Mouse (Mus musculus) forebrain, embryonic 13.5 days (tissue): Measurements from ENCODE around the gene Csf2rb2. TPM values are rescaled to one million over a fixed set of nuclear protein-coding genes. Genes with fewer than 3 reads are reported as not detected.
"Not testable (repeated sequence)": the region's sequence is repeated elsewhere in the genome, so short reads cannot be mapped to it uniquely, and the experiment has no call there.

ENCODE experiments used
- ATAC-seq: fragments of 200-750 bp; cut with Nextera tagmentation; 2 replicates; pipeline ENCODE4 v1.8.0; 2017
- H3K27ac ChIP-seq: fragments of 300-500 bp; sonication (generic); 2 replicates; pipeline ENCODE4 v1.5.1; 2015; ENCODE audit warnings: inconsistent platforms, mild to moderate bottlenecking, moderate library complexity
- H3K27me3 ChIP-seq: fragments of 300-500 bp; sonication (generic); 2 replicates; pipeline ENCODE4 v1.6.1; 2015; ENCODE audit warnings: mild to moderate bottlenecking, inconsistent platforms
- H3K36me3 ChIP-seq: fragments of 300-500 bp; sonication (generic); 2 replicates; pipeline ENCODE4 v1.6.1; 2015; ENCODE audit warnings: mild to moderate bottlenecking, inconsistent platforms; ENCODE audit not compliant: poor library complexity, severe bottlenecking
- H3K4me1 ChIP-seq: fragments of 300-500 bp; sonication (generic); 2 replicates; pipeline ENCODE4 v1.6.1; 2015; ENCODE audit warnings: inconsistent platforms
- H3K4me2 ChIP-seq: fragments of 300-500 bp; sonication (generic); 2 replicates; pipeline ENCODE4 v1.6.1; 2015; ENCODE audit warnings: inconsistent platforms, mild to moderate bottlenecking, moderate library complexity
- H3K4me3 ChIP-seq: fragments of 300-500 bp; sonication (generic); 2 replicates; pipeline ENCODE4 v1.5.1; 2015; ENCODE audit warnings: mild to moderate bottlenecking, inconsistent platforms
- H3K9ac ChIP-seq: fragments of 300-500 bp; sonication (generic); 2 replicates; pipeline ENCODE4 v1.6.1; 2015; ENCODE audit warnings: mild to moderate bottlenecking, inconsistent platforms
- H3K9me3 ChIP-seq: fragments of 300-500 bp; sonication (generic); replicated peaks from 2 replicates; pipeline ENCODE4 v1.6.1; 2016; ENCODE audit warnings: inconsistent platforms
- WGBS: fragments of 180-500 bp; shearing (Covaris S2); methylation state at CpG from one replicate; pipeline ENCODE4 v1.1.7; 2015; 5-methylcytosine and 5-hydroxymethylcytosine counted together
- polyA plus RNA-seq: library from polyadenylated mRNA; unstranded; fragments of >200 nt; fragmentation: Nextera tagmentation; extraction: Ambion mirVana; gene quantifications from 2 replicates; pipeline ENCODE4 v1.2.1, GENCODE M21; 2015

Csf2rb2 gene
- polyA plus RNA-seq, 1 experiment from 2014 or later, result 0.10 TPM

DNA sequence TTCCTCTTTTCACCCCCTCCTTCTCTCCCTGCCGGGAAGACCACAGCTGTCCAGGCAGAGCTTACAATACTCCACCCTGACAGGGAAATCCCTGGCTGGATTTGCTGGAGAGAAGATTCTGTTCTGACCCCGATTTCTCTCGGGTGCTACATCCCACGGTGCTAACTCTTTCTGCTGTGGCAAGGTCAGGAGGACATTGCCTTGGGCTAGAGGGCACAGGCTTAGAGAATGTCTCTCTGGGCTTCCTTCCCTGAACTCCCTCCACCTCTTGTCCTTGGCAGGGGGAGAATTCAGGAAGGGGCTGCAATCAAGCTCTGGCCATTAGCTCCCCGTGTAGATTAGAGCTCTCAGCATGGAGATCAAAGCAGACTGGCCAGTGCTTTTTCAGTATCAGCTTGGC, 4.3 kb upstream of the Csf2rb2 start:
- Histone ChIP-seq H3K27ac (no peak overlapping the region), H3K9ac (no peak overlapping the region), H3K4me1 (no peaks in the 10 kb centered on the region), H3K27me3 (no peaks in the 10 kb centered on the region), H3K4me2 (no peak overlapping the region), H3K36me3 (no peaks in the 10 kb centered on the region), H3K4me3 (no peak overlapping the region), H3K9me3 (no peaks in the 10 kb centered on the region)
- WGBS, result 38% methylated on average over 5 of the region's 5 CpGs
- no peak for ATAC-seq

DNA sequence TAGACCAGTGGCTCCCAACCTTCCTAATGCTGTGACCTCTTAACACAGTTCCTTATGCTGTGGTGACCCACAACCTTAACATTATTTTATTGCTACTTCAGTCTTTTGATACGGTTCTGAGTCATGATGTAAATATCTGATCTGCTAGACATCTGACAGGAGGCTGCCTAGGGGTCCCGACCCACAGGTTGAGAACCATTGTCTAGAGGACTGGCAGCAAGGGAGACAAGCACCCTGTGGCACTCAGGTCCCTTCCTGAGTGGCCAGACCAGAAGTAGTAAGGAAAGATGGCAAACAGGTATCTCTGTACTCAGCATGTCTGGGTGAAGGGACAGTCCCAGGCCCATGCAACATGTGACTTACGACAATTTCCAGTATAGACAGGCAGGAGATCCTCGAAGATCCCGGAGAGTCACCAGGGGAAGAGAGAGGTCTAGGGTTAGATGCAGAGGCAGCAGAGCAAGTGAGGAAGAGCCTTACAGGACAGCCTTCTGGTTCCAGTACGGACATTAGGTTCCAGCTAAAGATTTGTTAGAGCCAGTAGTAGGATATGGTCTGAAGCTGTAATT, 1.8 kb downstream of the Csf2rb2 start:
- Histone ChIP-seq H3K9me3 (no peaks in the 10 kb centered on the region), H3K4me2 (no peak overlapping the region), H3K36me3 (no peaks in the 10 kb centered on the region), H3K27ac (no peak overlapping the region), H3K9ac (no peak overlapping the region), H3K4me1 (no peaks in the 10 kb centered on the region), H3K4me3 (no peak overlapping the region), H3K27me3 (no peaks in the 10 kb centered on the region)
- 85% methylated on average over 6 of the region's 6 CpGs for WGBS
- ATAC-seq, result no peak

DNA sequence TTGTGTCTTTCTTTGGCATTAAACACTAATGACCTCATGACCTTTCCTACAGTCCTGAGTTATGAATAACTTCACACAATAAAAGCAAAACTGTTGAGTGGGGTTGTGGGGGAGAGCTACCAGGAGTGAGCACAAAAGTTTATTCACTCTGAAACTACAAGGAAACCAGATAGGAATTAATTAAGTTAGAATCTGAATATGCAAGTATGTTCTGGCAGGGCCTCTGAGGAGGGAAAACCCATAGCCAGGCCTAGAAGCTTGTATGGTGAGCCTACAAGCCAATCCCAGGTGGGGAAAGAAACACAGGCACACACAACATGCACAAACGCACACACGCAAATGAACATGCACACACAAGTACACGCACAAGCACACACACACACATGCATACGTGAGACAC, 2.8 kb downstream of the Csf2rb2 start:
- H3K27ac ChIP-seq, result no peak overlapping the region
- 97% methylated on average over 4 of the region's 4 CpGs for WGBS
- H3K4me3 ChIP-seq, result no peak overlapping the region
- H3K27me3 ChIP-seq, result no peaks in the 10 kb centered on the region
- H3K4me1 ChIP-seq, result no peaks in the 10 kb centered on the region
- no peak overlapping the region for H3K9ac ChIP-seq
- no peaks in the 10 kb centered on the region for H3K36me3 ChIP-seq
- H3K9me3 ChIP-seq, result no peaks in the 10 kb centered on the region
- H3K4me2 ChIP-seq, result no peak overlapping the region
- ATAC-seq, result no peak

DNA sequence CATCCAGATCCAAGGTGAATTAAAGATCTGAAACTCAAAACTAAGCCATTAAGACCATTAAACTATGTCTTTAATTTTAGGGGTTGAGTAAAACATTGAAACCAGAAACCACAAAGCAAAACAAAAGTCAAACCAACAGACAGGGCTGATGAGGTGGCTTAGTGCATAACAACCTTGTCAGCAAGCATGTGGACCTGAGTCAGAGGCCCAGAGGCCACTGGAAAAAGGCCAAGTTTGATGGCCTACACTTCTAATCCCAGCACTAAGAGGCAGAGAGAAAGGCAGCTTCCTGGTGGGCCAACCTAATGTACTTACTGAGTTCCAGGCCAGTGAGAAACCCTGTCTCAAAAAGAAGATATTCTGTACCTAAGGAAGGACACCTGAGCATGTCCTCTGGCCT, 4.7 kb downstream of the Csf2rb2 start:
- Histone ChIP-seq H3K4me1 (no peaks in the 10 kb centered on the region), H3K4me2 (no peak overlapping the region), H3K9ac (no peak overlapping the region), H3K27ac (no peak overlapping the region), H3K36me3 (no peaks in the 10 kb centered on the region), H3K27me3 (no peaks in the 10 kb centered on the region), H3K9me3 (no peaks in the 10 kb centered on the region), H3K4me3 (no peak overlapping the region)
- ATAC-seq, result no peak

DNA sequence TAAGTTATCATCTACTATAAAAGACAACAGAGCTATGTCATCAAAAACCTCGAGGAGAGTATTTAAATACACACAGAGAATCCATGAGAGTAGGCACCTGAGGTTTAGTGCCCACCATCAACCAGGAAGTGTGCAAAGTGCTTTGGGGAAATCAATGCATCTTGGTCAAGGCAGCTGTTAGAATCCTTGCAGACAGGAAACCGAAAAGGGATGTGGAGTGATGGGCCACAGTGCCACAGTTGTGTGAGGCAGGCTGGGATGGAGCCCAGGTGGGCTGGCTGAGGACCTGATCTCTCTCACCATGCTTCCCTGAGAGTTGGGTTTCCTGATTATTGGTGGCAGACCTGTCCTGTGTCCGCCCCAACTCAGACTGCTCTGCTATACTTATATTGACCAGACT, 5.9 kb downstream of the Csf2rb2 start:
- ATAC-seq, result no peak
- WGBS, result 72% methylated on average over 3 of the region's 3 CpGs
- Histone ChIP-seq H3K27ac (no peak overlapping the region), H3K36me3 (no peaks in the 10 kb centered on the region), H3K9ac (no peak overlapping the region), H3K4me3 (no peak overlapping the region), H3K9me3 (no peaks in the 10 kb centered on the region), H3K27me3 (no peaks in the 10 kb centered on the region), H3K4me2 (no peak overlapping the region), H3K4me1 (no peaks in the 10 kb centered on the region)

- H3K9ac ChIP-seq, result no peak overlapping the region
- 88% methylated on average over 1 of the region's 1 CpGs for WGBS
- H3K9me3 ChIP-seq, result no peaks in the 10 kb centered on the region
- H3K27ac ChIP-seq, result no peak overlapping the region
- H3K4me2 ChIP-seq, result no peak overlapping the region
- no peak for ATAC-seq
- H3K4me3 ChIP-seq, result no peak overlapping the region
- H3K27me3 ChIP-seq, result no peaks in the 10 kb centered on the region
- H3K36me3 ChIP-seq, result no peaks in the 10 kb centered on the region
- H3K4me1 ChIP-seq, result no peaks in the 10 kb centered on the region
These were observed 7.0 kb downstream of the Csf2rb2 start for GRCm38 (mm10) chr15:78298558-78298957.

- no peak for ATAC-seq
- Histone ChIP-seq H3K4me2 (no peak overlapping the region), H3K27me3 (no peaks in the 10 kb centered on the region), H3K36me3 (no peaks in the 10 kb centered on the region), H3K4me3 (no peak overlapping the region), H3K4me1 (0 out of 2 replicates have a peak, but pooled peaks cover 5% of the 10 kb centered on the region), H3K27ac (no peak overlapping the region), H3K9ac (no peak overlapping the region), H3K9me3 (no peaks in the 10 kb centered on the region)
- WGBS, result 86% methylated on average over 4 of the region's 4 CpGs
These were observed 11.8 kb downstream of the Csf2rb2 start for GRCm38 (mm10) chr15:78293716-78294115.

GRCm38 (mm10) chr15:78293228-78293627, 12.3 kb downstream of the Csf2rb2 start:
- not testable (repeated sequence) for H3K9me3 ChIP-seq, ATAC-seq, H3K27ac ChIP-seq, H3K4me1 ChIP-seq, H3K27me3 ChIP-seq, H3K4me3 ChIP-seq, H3K36me3 ChIP-seq, H3K4me2 ChIP-seq, H3K9ac ChIP-seq
- WGBS, result 4% methylated on average over 2 of the region's 2 CpGs

- not testable (repeated sequence) for H3K4me1 ChIP-seq, H3K9me3 ChIP-seq, H3K27ac ChIP-seq, H3K36me3 ChIP-seq, H3K4me3 ChIP-seq, ATAC-seq, H3K4me2 ChIP-seq, H3K27me3 ChIP-seq, H3K9ac ChIP-seq
- 79% methylated on average over 5 of the region's 5 CpGs for WGBS
These were observed 15.7 kb downstream of the Csf2rb2 start for GRCm38 (mm10) chr15:78289775-78290174.

DNA sequence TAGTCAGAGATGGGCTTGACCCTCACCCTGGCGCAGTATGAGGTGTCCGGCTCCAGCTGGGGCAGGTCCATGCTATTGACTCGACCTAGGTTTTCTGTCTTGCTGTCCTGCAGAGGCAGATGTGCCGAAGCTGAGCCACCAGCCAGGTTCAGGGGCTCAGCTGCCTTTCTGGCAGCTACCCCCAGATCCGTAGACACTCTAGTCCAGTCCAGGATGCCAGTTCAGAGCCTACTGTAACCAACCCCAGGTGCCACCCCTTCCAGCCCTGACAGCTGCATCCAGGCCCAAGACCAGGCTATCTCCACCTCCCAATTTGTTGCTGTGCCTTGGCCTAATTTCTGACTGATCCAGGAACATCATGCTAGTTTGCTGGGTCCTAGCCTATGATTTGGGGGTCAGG, 17.6 kb downstream of the Csf2rb2 start:
- no peak for ATAC-seq
- WGBS, result 90% methylated on average over 5 of the region's 5 CpGs
- Histone ChIP-seq H3K36me3 (no peaks in the 10 kb centered on the region), H3K4me1 (0 out of 2 replicates have a peak, but pooled peaks cover 4% of the 10 kb centered on the region), H3K9me3 (no peaks in the 10 kb centered on the region), H3K9ac (no peak overlapping the region), H3K4me2 (no peak overlapping the region), H3K27ac (no peak overlapping the region), H3K4me3 (no peak overlapping the region), H3K27me3 (no peaks in the 10 kb centered on the region)

DNA sequence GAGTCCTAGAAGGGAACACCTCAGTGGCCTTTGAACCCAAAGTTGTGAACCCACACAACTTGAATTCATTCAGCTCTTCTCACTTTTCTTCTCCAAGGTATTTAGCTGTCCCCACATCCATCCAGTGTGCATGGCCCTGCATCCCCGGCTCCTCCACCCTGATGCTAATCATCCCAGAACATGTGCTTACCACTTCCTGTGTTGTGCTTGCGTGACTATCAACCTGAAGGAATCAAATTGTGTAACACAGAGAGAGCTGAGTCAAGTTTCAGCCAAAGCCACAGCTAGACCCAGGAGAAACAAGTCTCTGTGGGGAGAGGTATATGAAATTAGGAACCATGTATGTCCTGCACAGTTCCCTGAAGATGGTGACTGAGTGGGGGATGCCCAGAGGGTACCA, 27.2 kb downstream of the Csf2rb2 start:
- no peak overlapping the region for H3K4me3 ChIP-seq
- H3K9me3 ChIP-seq, result no peaks in the 10 kb centered on the region
- H3K4me1 ChIP-seq, result no peaks in the 10 kb centered on the region
- H3K27me3 ChIP-seq, result no peaks in the 10 kb centered on the region
- ATAC-seq, result no peak
- 88% methylated on average over 2 of the region's 2 CpGs for WGBS
- H3K4me2 ChIP-seq, result no peak overlapping the region
- H3K36me3 ChIP-seq, result no peaks in the 10 kb centered on the region
- no peak overlapping the region for H3K9ac ChIP-seq
- H3K27ac ChIP-seq, result no peak overlapping the region

- no peaks in the 10 kb centered on the region for H3K27me3 ChIP-seq
- H3K4me1 ChIP-seq, result no peaks in the 10 kb centered on the region
- no peaks in the 10 kb centered on the region for H3K9me3 ChIP-seq
- H3K4me2 ChIP-seq, result no peak overlapping the region
- H3K36me3 ChIP-seq, result no peaks in the 10 kb centered on the region
- no peak overlapping the region for H3K27ac ChIP-seq
- H3K4me3 ChIP-seq, result no peak overlapping the region
- no peak for ATAC-seq
- H3K9ac ChIP-seq, result no peak overlapping the region
These were observed 34.3 kb downstream of the Csf2rb2 start for GRCm38 (mm10) chr15:78271208-78271607.

- no peak overlapping the region for H3K4me3 ChIP-seq
- no peaks in the 10 kb centered on the region for H3K9me3 ChIP-seq
- H3K4me2 ChIP-seq, result no peak overlapping the region
- WGBS, result 80% methylated on average over 4 of the region's 4 CpGs
- H3K27ac ChIP-seq, result no peak overlapping the region
- H3K36me3 ChIP-seq, result no peaks in the 10 kb centered on the region
- H3K4me1 ChIP-seq, result no peaks in the 10 kb centered on the region
- no peak overlapping the region for H3K9ac ChIP-seq
- H3K27me3 ChIP-seq, result no peaks in the 10 kb centered on the region
- no peak for ATAC-seq
These were observed 37.7 kb downstream of the Csf2rb2 start for GRCm38 (mm10) chr15:78267865-78268264.
